29 mouse cellular contexts compared by ENCODE assay signal in genomic region chrX:8204076-8204475, GRCm38 (mm10).
"Had no signal": no experiment of that assay in that cellular context is flagged by ENCODE, and none has a peak within 500 bp of the region (broad histone marks: within the 10 kb centered on the region; RNA-seq: fewer than 3 reads in every experiment).

No protein-coding gene starts in this region.

- DNase-seq: heart, postnatal 10 days; heart, postnatal 14 days; heart, postnatal 36 days; heart, postnatal 4 days; kidney, adult 11 months; kidney, adult 18-20 months; kidney, adult 2 months; kidney, adult 8-10 months; kidney, adult 9 months; kidney, postnatal 10 days; kidney, postnatal 14 days; kidney, postnatal 25 days; kidney, postnatal 36 days; kidney, postnatal 4 days; layer of hippocampus, adult 9-11 months; layer of hippocampus, postnatal 36 days had no signal

- H3K27me3 ChIP-seq: heart, embryonic 15.5 days; hindbrain, embryonic 12.5 days; hindbrain, embryonic 13.5 days; hindbrain, embryonic 15.5 days; intestine, embryonic 15.5 days; kidney, embryonic 15.5 days had no signal

- H3K4me3 ChIP-seq: heart, embryonic 13.5 days; heart, embryonic 15.5 days; hindbrain, embryonic 10.5 days; hindbrain, embryonic 12.5 days; hindbrain, embryonic 13.5 days; hindbrain, embryonic 15.5 days; intestine, embryonic 15.5 days; kidney, embryonic 15.5 days; layer of hippocampus, adult 2 months; left cerebral cortex, adult 2 months had no signal

- H3K27ac ChIP-seq: heart, embryonic 13.5 days; heart, embryonic 15.5 days; hindbrain, embryonic 10.5 days; hindbrain, embryonic 12.5 days; hindbrain, embryonic 13.5 days; hindbrain, embryonic 14.5 days; hindbrain, embryonic 15.5 days; hindbrain, postnatal 0 days; intestine, embryonic 15.5 days; kidney, embryonic 15.5 days; kidney, postnatal 0 days; layer of hippocampus, adult 2 months; left cerebral cortex, adult 2 months had no signal

- H3K4me1 ChIP-seq: heart, embryonic 13.5 days; heart, embryonic 15.5 days; hindbrain, embryonic 12.5 days; intestine, embryonic 15.5 days; kidney, embryonic 15.5 days had no signal
